Mouse (Mus musculus): Measurements from ENCODE around the gene Nckap5l. TPM values are rescaled to one million over a fixed set of nuclear protein-coding genes. Genes with fewer than 3 reads are reported as not detected.
"Not testable (repeated sequence)": the region's sequence is repeated elsewhere in the genome, so short reads cannot be mapped to it uniquely, and the experiment has no call there.

The Nckap5l gene
- total and polyA plus RNA-seq, 3 experiments: 0.75 to 6.6 (median 0.89) TPM

GRCm38 (mm10) chr15:99387976-99388375 is 69.6 kb downstream of the Nckap5l start:
- no peak overlapping the region for H3K4me2 ChIP-seq (ENCODE audit: insufficient read depth, low read depth, poor library complexity, severe bottlenecking)
- DNase-seq (ENCODE audit: extremely low read depth): no peak
- no peak overlapping the region for H3K27ac ChIP-seq (ENCODE audit: insufficient read depth, low read depth)
- no peaks in the 10 kb centered on the region for H3K36me3 ChIP-seq (replicated peaks in 1 of 2; ENCODE audit: control insufficient read depth in 1 of 2, insufficient read depth in 1 of 2, low read length in 1 of 2)
- no peak overlapping the region for H3K4me3 ChIP-seq (replicated peaks in 1 of 3; ENCODE audit: low read depth in 2 of 3, low read length in 2 of 3, poor library complexity in 1 of 3)
- no peaks in the 10 kb centered on the region for H3K9me3 ChIP-seq (replicated peaks; ENCODE audit: low read length)
- peaks cover 0 to 33% of the 10 kb centered on the region in 2 experiments; a peak in 3 of 4 replicates for H3K4me1 ChIP-seq (ENCODE audit: control insufficient read depth in 1 of 2, insufficient read depth in 2 of 2)
- dilution Hi-C loops (cut with MboI; ENCODE audit: extremely low pct_ligation_motif_present, extremely low pct_unique_long_range_greater_than_20kb, low sequenced_read_pairs): no loop called here
- H3K79me2 ChIP-seq (replicated peaks; ENCODE audit: control insufficient read depth, extremely low read depth, insufficient read depth, poor library complexity, severe bottlenecking): peaks cover under 1% of the 10 kb centered on the region; the same call in 1 of the 2 replicates
- TF ChIP-seq ZNF384 (IDR thresholded peaks at IDR 0.05; ENCODE audit: low read depth, low read length) (no peak), PAX5 (IDR thresholded peaks at IDR 0.05; ENCODE audit: low read length) (no peak), RAD21 (IDR thresholded peaks at IDR 0.05; ENCODE audit: low read depth, low read length) (no peak)
- H3K9ac ChIP-seq (ENCODE audit: insufficient read depth, low read depth): no peak overlapping the region
- no peaks in the 10 kb centered on the region for H3K27me3 ChIP-seq (replicated peaks)
- in situ Hi-C loops (cut with MboI; ENCODE audit: low pct_ligation_motif_present, low pct_unique_long_range_greater_than_20kb, low sequenced_read_pairs): no loop called here

GRCm38 (mm10) chr15:99386796-99387195 is 70.8 kb downstream of the Nckap5l start:
- in situ Hi-C loops (cut with MboI; ENCODE audit: low pct_ligation_motif_present, low pct_unique_long_range_greater_than_20kb, low sequenced_read_pairs): no loop called here
- Histone ChIP-seq H3K4me3 (replicated peaks in 1 of 3; ENCODE audit: low read depth in 2 of 3, low read length in 2 of 3, poor library complexity in 1 of 3) (no peak overlapping the region), H3K79me2 (replicated peaks; ENCODE audit: control insufficient read depth, extremely low read depth, insufficient read depth, poor library complexity, severe bottlenecking) (no peaks in the 10 kb centered on the region; the same call in 1 of the 2 replicates), H3K36me3 (replicated peaks in 1 of 2; ENCODE audit: control insufficient read depth in 1 of 2, insufficient read depth in 1 of 2, low read length in 1 of 2) (no peaks in the 10 kb centered on the region), H3K27me3 (replicated peaks) (no peaks in the 10 kb centered on the region), H3K9ac (ENCODE audit: insufficient read depth, low read depth) (no peak overlapping the region), H3K4me2 (ENCODE audit: insufficient read depth, low read depth, poor library complexity, severe bottlenecking) (no peak overlapping the region), H3K9me3 (replicated peaks; ENCODE audit: low read length) (no peaks in the 10 kb centered on the region), H3K27ac (ENCODE audit: insufficient read depth, low read depth) (no peak overlapping the region), H3K4me1 (ENCODE audit: control insufficient read depth in 1 of 2, insufficient read depth in 2 of 2) (peaks cover 0 to 33% of the 10 kb centered on the region in 2 experiments; a peak in 3 of 4 replicates)
- TF ChIP-seq ELF1 (IDR thresholded peaks at IDR 0.05; ENCODE audit: low read depth, low read length): no peak
- no peak for TF ChIP-seq TCF12 (IDR thresholded peaks at IDR 0.05; ENCODE audit: low read depth, low read length)
- TF ChIP-seq IRF4 (IDR thresholded peaks at IDR 0.05; ENCODE audit: low read depth, low read length): no peak
- no peak for TF ChIP-seq CHD1 (IDR thresholded peaks at IDR 0.05; ENCODE audit: low read depth, low read length)
- no peak for TF ChIP-seq ZMIZ1 (IDR thresholded peaks at IDR 0.05; ENCODE audit: low read depth, low read length)
- TF ChIP-seq EP300 (IDR thresholded peaks at IDR 0.05; ENCODE audit: low read length): no peak
- no peak for DNase-seq (ENCODE audit: extremely low read depth)
- dilution Hi-C loops (cut with MboI; ENCODE audit: extremely low pct_ligation_motif_present, extremely low pct_unique_long_range_greater_than_20kb, low sequenced_read_pairs): no loop called here

- in situ Hi-C loops (cut with MboI; ENCODE audit: low pct_ligation_motif_present, low pct_unique_long_range_greater_than_20kb, low sequenced_read_pairs); dilution Hi-C loops (cut with MboI; ENCODE audit: extremely low pct_ligation_motif_present, extremely low pct_unique_long_range_greater_than_20kb, low sequenced_read_pairs); H3K9ac ChIP-seq (ENCODE audit: insufficient read depth, low read depth); H3K27me3 ChIP-seq (replicated peaks); H3K79me2 ChIP-seq (replicated peaks; ENCODE audit: control insufficient read depth, extremely low read depth, insufficient read depth, poor library complexity, severe bottlenecking); H3K36me3 ChIP-seq (replicated peaks in 1 of 2; ENCODE audit: control insufficient read depth in 1 of 2, insufficient read depth in 1 of 2, low read length in 1 of 2); H3K4me2 ChIP-seq (ENCODE audit: insufficient read depth, low read depth, poor library complexity, severe bottlenecking); H3K4me3 ChIP-seq (replicated peaks in 1 of 3; ENCODE audit: low read depth in 2 of 3, low read length in 2 of 3, poor library complexity in 1 of 3); H3K27ac ChIP-seq (ENCODE audit: insufficient read depth, low read depth); DNase-seq (ENCODE audit: extremely low read depth); H3K9me3 ChIP-seq (replicated peaks; ENCODE audit: low read length): not testable (repeated sequence)
- TF ChIP-seq MYC (IDR thresholded peaks at IDR 0.05; ENCODE audit: low read depth, low read length): peak; percentile 63; the same call in 1 of the 2 replicates
- TF ChIP-seq CTCF (conservative IDR thresholded peaks at IDR 0.05 in 1 of 2, IDR thresholded peaks at IDR 0.05 in 1 of 2; ENCODE audit: low read depth in 2 of 2, low read length in 2 of 2): peak in 1 of 2 experiments; percentile 50; a peak in 2 of 4 replicates
- TF ChIP-seq RAD21 (IDR thresholded peaks at IDR 0.05; ENCODE audit: low read depth, low read length): peak; percentile 2
- H3K4me1 ChIP-seq (ENCODE audit: control insufficient read depth in 1 of 2, insufficient read depth in 2 of 2): peaks cover 0 to 33% of the 10 kb centered on the region in 2 experiments; a peak in 2 of 4 replicates
Measured at GRCm38 (mm10) chr15:99386110-99386509, 71.4 kb downstream of the Nckap5l start.
